Mouse (Mus musculus): ENCODE data around the gene Tcap.

The Tcap gene

DNA sequence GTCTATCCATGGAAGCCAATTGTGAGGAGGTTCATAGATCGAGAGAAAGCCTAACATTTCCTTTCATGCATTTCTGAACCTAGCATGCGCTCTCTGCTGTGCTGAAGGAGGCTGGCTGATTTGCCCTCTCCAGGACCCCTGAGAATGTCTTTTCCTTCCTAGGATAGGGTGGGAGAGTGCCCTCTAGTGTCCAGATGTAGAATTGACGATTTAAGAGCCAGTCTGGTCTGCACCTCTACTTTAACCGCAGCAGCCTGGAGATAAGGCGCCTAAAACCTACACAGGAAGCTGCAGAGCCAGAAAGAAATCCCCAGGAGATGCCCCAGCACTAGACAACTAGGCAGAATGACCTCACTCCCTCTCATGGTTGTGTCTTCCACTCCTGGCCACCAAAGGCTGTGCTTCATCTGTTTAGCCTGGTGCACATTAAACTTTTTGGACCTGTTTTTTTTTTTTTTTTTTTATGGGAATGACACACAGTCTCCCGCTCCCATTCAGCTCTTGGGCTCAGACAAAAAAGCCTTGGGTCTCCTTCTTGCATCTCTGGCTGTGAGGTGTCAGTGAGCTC is 27.8 kb upstream of the Tcap start:
- DNase-seq = peak; percentile 70 to 72

DNA sequence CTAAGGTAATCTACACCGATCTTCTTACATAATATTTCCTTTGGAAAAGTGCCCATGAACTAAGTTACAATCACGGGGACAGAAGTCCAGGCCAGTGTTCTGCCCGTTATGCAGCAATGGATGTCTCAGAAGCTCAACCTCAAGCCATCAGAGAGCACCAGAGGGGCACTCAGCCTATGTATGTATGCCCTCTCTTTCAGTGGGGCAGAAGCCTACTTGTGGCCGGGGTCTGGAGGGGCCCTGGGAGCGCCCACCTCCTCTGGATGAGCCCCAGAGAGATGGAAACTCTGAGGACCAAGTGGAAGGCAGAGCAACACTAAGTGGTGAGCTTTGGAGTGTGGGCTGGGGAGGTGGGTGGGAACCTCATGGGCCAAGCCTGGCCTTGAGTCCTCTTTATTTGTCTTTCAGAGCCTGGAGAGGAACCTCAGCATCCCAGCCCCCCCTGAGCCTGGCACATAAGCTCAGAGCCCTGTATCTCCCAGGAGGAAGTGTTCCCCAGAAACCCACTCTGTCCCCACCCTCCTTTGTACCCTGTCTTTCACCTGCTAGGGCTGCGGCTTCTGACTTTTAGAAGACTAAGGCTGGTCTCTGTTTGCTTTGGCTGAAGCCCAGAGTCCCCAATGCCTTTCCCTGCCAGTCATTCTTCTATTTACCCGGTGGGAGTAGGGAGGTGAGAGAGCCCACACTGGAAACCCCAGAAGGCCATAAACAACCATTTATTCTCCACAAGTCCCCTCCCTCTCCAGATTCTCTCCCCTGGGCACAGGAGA is 26.8 kb upstream of the Tcap start:
- no peak for DNase-seq

DNA sequence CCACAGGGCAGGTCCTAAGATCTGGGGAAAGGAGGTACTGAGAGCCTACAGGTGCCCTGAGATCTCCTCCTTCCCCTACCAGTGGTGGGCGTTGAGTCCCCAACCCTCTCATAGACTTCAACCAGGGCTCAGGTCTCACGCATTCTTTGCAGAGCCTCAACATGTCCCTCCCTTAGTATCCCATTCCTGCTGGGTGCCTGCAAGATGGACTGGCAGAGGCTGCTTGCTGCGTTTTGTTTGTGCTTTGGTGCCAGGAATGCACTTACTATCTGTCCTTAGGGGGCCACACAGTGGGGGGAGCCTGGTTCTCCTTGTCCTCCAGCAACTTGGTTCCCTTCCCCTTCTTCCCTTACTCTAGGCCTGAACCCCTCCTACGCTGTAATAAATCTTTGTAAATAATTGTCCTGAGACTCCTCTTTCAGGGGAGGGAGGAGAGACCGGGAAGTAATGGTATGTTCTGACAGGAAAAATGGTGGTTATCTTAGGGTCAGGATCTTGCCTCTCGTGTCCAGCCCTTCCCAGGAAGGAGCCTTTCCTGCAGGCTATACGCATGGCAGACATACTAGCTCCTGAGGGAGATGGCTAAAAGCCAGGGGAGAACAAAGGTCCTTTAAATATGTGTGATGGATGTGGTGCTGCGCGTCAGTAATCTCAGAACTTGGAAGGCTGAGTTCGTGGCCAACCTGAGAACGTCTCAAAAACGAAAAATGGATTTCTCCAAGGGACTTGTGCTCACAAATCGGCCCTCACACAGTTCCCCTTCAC is 26.0 kb upstream of the Tcap start:
- no peak for DNase-seq

DNA sequence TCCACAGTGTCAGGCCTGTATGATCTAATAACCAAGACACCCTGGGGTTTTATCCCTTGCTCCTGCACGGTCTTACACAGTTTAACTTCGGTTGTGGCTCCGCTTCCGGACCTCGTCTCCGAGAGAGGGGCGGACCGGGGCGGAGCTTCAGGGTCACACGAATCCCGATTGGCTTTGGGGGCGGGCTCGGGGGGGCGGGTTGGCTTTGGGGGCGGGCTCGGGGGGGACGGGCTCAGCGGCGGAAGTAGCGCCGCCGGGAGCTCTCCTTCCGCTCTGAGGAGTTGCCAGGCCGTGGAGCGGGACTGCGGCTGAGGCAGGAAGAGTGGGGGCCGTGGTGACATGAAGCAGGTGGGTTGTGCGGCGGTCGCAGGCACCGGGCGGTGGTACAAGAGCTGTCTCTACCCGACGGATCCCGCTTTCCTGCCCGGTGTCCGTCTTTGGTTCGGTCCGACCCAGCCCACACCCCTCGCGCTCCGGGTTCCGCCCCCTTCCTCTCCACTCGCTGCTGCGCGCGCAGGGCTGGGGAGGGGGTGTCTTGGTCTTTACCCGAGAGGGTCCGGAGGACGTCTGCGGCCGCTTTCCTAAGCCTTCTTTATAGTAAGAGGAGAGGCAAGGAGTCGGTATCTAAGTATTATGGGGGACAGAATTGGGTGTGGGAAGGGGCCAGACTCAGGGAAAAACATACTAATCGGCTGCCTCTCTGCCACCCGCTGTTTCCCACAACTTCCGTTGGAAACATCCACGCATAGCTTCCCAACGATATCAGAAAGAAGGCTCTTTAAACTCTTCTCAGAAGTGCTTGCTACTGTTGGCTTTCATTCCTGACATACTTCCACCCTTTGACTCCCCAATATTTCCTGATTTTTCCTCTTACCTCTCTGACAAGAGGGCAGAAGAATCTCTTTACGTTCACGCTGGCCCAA is 25.2 kb upstream of the Tcap start, which contains the start of gene Stard3:
Stard3 (plus strand) TSS at position 208 of the 923 bp plus-strand sequence.
- DNase-seq = peak; percentile 94 to 95

DNA sequence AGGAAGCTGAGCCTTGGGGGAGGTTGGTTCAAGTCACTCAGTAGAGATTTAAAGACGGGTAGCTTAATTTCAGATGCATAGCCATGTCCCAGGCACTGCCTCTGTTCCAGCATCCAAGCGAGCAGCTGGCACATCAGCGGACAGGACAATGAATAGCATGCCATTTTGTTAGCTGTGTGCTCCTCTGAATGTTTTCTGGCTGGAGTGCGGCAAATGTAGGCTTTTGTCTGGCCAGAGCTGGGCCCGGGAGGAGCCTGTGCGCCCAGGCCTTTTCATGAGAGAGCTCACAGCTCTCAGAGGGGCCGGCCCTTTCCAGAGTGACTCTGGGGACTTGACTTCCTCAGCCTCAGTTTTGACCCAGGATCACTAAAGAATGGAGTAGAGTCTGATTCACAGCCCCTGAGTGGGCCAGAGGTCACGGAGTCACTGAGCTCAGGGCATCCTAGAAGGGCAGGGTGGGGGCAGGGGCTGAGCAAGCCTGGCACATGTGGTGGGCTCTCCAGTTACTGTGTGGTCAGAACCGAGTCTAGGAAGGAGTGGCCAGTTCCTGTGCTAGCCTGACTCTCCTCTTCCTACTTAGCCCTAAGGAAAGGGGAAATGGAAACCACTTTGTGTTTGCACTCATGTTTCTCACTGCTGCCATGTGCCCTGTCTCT is 22.6 kb upstream of the Tcap start:
- DNase-seq = no peak

DNA sequence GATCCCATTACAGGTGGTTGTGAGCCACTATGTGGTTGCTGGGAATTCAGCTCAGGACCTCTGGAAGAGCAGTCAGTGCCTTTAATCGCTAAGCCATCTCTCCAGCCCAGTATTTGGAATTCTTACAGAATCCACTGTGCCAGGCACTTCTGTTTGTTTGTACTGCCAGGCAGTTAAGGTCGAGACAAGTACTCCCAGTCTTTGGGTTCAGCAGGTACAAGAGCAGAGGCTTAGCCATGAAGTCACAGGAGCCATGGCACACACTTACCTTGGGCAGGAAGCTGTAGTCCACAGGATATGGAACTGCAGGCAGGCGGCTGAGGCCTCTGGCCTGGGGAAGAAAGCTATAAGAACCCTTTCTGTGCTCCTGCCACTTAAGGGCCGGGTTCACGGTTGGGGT is 19.8 kb upstream of the Tcap start:
- no peak for DNase-seq

DNA sequence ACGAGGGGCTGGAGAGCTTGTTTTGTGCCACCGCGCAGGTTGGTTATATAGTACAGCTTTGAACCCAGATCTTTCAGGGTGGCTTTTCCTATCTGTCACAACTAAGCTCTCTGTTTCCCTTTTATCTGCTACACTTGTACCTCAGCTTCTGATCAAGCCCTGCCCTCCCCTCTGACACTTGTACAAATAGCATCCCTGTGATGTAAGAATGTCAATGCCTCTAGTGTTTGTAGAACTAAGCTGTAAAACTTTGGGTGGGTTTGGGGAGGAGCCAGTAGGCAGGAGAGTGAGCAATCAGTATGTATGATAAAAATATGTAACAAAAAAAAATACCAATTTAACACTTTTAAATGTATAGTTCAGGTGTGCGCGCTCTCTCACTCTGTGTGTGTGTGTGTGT is 19.2 kb upstream of the Tcap start:
- DNase-seq = no peak

DNA sequence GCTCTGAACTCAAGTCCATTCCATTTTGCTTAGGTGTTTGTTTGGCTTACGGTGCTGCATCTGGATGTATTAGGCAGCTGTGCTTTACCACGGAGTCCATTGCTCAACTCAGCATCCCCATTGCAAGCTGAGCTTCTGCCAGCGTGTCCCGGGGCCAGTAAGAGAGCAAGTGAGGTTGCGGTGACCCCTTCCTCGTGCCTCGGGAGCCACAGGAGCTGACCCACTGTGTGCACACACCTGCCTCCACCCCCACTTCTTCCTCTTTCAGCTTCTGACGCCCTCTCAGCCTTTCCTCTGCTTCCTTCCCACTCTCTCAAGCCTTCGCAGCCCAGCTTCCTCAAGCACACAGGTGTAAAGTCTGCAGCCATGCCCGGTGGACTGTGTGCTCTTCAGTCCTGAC is 17.3 kb upstream of the Tcap start:
- no peak for DNase-seq

DNA sequence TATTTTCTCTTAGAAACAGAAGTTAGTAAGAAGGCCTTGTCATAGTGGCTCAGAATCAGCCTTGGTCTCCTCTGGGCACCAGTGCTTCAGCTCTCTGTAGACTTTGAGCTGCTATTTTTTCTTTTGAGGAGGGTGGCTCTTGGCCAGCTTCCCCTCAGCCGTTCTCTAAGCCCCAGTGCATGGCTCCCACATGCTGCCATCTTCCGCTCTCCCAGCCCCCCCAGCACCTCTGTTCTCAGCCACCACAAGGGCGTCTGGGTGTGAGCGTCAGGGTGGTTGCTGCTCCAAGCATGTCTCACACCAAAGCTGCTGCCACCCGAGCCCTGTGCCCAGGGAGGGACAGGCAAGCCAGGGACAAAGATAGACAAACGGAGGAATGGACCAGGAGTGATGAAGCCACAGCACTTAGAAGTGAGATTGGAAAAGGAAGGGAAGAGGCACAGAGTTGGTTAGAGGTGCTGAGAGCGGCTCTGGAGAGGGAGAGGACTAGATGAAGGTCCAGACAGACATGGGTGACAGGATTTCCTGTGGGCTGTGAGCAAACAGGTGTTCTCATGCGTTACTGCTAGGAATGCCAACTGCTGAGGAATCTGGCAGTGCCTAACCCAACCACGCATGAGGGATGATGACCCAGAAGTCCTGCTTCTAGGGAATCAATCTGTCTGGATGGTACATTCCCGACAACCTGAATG is 16.3 kb upstream of the Tcap start:
- DNase-seq = no peak

DNA sequence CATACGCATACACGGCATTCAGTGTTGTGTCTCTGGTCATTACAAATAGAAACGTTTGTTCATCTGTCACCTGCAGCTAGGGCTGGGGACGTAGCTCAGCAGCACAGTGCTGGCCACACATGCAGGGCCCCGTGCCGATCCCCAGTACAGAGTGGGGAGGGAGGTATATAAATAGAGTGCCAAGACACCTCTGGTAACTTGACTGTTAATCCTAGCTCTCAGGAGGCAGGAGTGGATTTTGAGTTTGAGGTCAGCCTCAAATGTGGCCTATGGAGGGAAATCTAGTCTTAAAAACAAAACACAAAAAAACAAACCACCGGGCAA is 15.8 kb upstream of the Tcap start:
- no peak for DNase-seq

DNA sequence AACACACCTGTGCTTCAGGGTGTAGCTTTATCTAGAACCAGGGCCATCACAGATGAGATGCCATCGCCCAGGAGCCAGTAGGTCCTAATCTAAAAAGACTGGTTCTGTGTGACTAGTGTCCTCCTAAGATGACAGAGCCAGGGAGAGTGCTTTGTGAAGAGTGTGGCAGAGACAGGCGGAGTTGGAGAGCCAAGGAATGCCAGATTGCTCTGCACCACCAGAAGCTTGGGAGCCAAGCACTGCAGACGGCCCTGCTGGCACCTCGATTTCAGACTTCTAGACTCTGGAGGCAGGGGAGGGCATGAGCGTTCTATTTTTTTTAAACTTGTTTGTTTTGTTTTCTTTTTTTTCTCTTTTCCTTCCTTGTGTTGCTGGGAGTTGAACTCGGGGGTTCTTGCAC is 14.3 kb upstream of the Tcap start:
- no peak for DNase-seq

DNA sequence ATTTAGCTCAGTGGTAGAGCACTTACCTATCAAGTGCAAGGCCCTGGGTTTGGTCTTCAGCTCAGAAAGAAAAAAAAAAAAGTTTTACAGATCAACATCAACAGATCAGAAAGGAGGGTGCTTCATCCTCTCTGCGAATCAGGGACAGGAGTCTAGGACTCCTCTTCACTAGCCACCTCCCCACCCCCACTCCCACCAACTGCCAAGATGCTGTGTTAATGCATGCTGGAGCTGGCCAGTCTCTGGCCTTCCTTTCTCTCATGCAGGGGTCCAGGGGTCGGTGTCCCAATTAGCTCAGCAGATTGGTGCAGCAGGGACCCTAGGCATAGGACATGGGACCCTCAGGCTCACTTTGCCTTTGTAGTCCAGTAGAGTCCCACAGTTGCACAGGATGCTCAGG is 13.0 kb upstream of the Tcap start:
- no peak for DNase-seq

DNA sequence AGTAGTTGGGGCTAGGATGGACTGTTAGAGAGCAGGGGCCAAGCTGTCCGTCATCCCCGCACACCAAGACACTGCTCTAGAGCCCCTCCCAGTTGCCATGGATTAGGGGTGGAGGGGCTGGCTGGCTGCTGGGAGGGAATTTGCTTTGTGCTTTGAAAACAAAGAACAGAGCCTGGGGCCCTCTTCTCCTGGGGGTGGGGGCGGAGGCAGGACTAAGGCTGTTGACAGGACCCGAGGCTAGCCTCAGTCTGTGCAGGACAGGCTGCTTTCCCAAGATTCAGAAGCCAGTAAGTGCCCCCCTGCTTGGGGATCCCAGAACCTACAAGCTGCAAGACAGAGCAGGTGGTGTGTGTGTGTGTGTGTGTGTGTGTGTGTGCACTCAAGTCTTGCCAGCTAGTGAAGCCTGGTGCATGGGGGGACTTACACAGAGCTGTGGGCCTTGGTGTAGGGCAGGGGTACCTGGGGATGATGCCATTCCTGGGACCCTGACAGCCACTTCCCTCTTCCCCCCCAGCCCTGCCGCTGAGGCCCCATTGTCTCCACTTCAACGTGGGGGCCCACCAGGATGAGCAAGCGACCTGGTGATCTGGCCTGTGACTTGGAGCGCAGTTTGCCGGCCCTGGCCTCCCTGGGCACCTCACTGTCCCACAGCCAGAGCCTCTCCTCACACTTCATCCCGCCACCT is 11.9 kb upstream of the Tcap start:
- no peak for DNase-seq

DNA sequence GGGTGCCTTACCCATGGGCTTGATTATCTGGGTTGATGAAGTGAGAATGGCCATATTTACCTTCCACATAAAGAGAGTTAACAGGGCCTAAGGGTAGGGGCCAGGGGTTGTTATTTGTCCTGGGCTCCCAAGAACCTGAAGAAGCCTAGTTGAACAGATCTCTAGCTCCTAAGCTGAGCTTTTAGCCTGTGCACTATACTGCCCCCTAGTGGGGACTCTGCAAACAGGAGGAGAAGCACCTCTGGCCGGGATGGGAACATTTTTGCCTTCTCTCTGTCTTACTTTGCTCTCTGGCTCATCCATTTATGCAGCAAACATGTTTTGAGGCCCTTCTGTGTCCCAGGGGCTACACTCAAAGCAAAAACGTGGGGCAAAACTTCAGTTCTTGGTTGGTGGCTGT is 11.2 kb upstream of the Tcap start:
- peak; percentile 78 for DNase-seq

DNA sequence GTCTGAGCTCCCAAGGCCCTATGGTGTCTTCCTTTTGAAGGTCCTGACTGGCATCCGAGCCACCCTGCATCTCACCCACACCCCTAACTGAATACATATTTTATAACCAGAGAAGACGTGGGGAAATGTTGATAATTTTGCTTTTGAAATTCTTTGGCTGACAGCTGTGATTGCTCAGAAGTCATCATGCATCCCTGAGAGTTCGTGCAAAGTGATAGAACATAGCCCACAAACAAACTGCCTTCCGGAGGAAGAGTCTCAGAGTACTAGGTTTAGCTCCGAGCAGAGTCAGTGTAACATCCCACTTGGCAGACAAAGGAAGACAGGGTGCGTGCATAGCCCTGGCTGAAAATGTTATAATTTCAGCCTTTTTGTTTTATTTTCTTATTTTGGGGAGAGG is 10.4 kb upstream of the Tcap start:
- no peak for DNase-seq

DNA sequence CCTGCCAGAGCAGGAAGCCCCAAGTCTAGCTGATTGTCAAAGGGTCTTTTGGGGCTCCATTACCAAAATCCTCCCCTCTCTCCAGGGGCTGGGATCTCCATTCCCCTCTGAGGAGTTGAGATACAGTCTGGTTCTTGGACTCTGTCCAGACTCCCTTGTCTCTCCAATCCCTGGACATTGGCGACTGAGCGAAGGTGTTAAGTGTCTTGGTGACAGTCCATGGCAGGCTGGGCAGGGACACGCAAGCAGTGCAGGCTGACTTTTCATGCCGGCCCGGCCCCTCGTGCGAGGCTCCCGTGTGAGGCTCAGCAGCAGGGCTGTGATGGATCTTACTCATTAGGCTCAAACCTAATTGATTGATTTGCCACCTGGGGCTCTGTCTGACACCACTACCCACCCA is 9.3 kb upstream of the Tcap start:
- DNase-seq = no peak

DNA sequence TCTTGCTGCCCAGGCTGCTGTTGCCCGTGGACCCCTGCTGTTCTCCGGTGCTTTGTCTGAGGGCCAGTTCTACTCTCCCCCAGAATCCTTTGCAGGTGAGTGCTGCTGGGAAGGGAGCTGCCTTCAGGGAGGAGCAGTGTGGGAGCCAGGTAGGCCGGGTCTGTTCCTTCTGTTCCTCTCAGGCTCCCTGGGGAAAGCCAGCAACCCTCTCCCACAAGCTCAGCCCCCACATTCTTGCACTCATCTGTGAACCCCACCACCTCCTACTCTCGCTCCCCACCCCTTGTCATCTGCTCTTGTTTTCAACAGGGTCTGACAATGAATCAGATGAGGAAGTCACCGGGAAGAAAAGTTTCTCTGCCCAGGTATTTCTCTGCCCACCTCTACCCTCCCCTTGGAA is 6.9 kb upstream of the Tcap start:
- DNase-seq = no peak

DNA sequence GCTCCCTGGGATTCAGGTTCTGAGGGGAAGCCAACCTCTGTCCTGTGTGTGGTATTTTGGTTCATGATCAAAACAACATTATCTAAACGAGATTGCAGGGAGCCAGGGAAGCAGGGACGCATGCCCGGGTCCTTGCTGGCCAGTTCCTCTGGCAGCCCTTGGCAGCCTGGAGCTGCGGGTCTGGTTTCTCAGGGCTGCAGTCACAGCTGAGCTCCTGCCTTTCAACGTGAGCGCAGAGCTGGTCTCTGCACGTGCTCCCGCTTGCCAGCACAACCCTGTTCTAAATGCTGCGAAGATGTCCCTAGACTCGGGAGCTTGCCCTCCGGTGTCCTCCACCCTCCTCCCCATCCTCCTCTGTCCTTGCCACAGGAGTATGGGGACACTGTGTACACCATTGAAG is 5.8 kb upstream of the Tcap start:
- no peak for DNase-seq

DNA sequence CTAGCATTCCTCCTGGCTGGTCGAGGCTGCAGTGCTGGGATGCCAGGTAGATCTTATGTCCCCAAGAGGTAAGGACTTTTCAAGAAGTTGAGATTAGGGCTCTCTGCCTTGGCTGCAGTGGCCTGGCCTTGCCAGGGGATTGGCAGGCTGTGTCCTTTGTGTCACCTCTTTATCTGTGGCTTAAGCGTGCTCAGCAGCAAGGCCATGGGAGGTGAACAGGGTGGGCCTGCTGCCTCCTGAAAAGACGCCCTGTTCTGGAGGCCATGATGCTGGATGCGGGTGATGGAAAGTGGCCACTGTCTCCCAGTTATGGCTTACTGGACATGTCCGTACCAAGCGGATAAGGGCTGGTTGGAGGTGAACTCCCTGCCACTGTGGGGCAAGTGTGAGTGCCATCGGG is 4.2 kb upstream of the Tcap start:
- no peak for DNase-seq

DNA sequence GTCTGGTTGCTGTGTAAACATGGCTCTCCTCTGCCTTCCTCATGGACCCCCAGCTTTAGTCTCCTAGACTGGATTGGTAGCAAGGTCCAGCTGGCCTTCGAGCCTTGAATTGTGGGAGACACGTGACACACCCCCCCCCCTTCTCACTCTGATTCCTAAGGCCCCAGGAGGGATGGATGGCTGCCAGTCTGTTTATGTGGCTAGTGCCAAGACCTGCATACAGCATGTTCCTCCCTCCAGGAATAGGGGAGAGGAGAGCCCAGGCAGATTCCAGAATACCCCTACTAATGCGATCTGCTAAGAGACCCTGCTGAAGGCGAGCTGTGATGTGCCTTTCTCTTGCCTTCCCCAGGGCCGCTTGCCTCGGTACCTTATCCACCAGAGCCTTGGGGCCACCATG is 3.5 kb upstream of the Tcap start:
- DNase-seq = no peak

DNA sequence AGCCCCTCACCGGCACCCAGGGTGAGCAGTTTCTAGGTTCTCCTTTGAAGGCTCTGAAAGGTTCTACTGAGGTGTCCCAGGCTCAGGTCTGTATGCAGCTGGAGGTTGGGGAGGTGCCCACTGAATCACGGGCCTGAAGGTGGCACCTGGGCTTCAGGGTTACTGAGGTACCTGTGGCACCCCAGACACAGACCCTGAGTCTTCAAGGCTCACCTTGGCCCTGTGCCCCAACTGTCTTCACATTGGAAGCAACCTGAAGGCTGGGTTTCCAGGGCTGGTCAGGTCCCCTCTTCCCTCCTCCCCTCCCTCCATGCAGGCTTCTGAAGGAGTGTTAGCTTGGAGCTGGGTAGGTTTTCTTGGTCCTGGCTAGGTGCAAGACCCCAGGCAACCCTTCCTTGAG is 2.0 kb upstream of the Tcap start:
- DNase-seq = no peak
